In the genomic region with DNA sequence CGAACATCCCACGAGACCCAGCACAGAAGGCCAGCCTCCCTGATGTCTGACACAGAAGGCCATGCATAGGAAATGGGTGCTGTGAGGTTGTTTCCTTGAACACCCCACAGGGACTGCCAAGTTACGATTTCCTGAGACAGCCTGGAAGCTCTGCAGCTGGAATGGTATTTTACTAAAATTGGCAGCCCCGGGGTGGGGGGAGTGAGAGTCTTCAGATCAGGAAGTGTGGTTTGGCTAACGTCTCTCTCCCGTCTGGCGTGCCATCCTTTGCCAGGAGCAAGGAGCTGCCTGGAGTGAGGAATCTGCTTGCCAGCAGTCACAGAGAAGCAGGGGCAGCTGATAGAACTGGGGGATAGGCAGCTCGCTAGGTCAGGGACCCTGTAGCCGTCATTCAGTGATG, we compare ENCODE assay signal across 7 mouse cellular contexts. TPM values are rescaled to one million over a fixed set of nuclear protein-coding genes. Genes with fewer than 3 reads are reported as not detected.
A peak's percentile ranks its signal among the peaks of the same experiment; 100 is the strongest.
DNase-seq lines count a peak whose midpoint lies in the region; ATAC-seq lines count a peak whose summit lies in the region.

No protein-coding gene starts in this region.

- H3K27ac ChIP-seq in heart, embryonic 14.5 days (replicated peaks in 1 of 2; ENCODE audit: control insufficient read depth in 1 of 2, insufficient read depth in 1 of 2, low read depth in 2 of 2, low read length in 2 of 2) = no peak overlapping the region

- H3K36me3 ChIP-seq in heart, embryonic 14.5 days (ENCODE audit: control insufficient read depth, insufficient read depth, low read length) = no peaks in the 10 kb centered on the region

- H3K4me1 ChIP-seq in heart, embryonic 14.5 days (ENCODE audit: control insufficient read depth in 2 of 2, insufficient read depth in 2 of 2, low read length in 2 of 2) = peaks cover 4 to 8% of the 10 kb centered on the region in 2 experiments; a peak in 3 of 4 replicates

- no peak overlapping the region for H3K4me3 ChIP-seq in heart, embryonic 14.5 days (ENCODE audit: control insufficient read depth in 1 of 2, insufficient read depth in 1 of 2, low read depth in 1 of 2, low read length in 2 of 2)

- no peaks in the 10 kb centered on the region for H3K27me3 ChIP-seq in heart, embryonic 14.5 days (ENCODE audit: control insufficient read depth, insufficient read depth, low read length)

- peak; percentile 4 to 15 for DNase-seq in spleen, postnatal 36 days (ENCODE audit: low spot score in 2 of 2)
- DNase-seq in spleen, postnatal 4 days (ENCODE audit: low spot score in 2 of 2) = no peak
- peak; percentile 94 to 95 for DNase-seq in cerebellum, postnatal 25 days
- peak; percentile 64 to 74 for DNase-seq in layer of hippocampus, postnatal 36 days
- DNase-seq in right cerebral cortex, postnatal 25 days = peak; percentile 74
- DNase-seq in thymus, postnatal 0 days (ENCODE audit: low spot score) = no peak

- H3K4me2 ChIP-seq in heart, embryonic 14.5 days (ENCODE audit: low read length) = peak overlapping the region; percentile 24; the same call in 1 of the 2 replicates

- WGBS in heart, embryonic 14.5 days = 14% methylated on average over 9 of the region's 9 CpGs

- no peak for ATAC-seq in heart, embryonic 14.5 days (ENCODE audit: insufficient number of reproducible peaks, insufficient read depth, low FRiP score, low read depth)

- H3K9me3 ChIP-seq in heart, embryonic 14.5 days (ENCODE audit: control insufficient read depth, low read length) = no peaks in the 10 kb centered on the region

- H3K9ac ChIP-seq in heart, embryonic 14.5 days (ENCODE audit: low read length) = no peak overlapping the region

RNA-seq across cellular contexts. Expression of a gene that starts 2.4 kb away (rescaled TPM):
- polyA plus RNA-seq in heart, embryonic 14.5 days (2014; fragmentation: Nextera tagmentation; extraction: Ambion mirVana) = not detected in 2 replicates
- under 1 TPM; 0.40 to 0.53 TPM for total RNA-seq in layer of hippocampus, postnatal 36 days (2021)
- 0.09 and 0.10 TPM in 2 replicates for polyA plus RNA-seq in thymus, postnatal 0 days (2015; fragmentation: Nextera tagmentation; extraction: Ambion mirVana)

RNA-seq across cellular contexts. Expression of a gene that starts 45.8 kb away (rescaled TPM):
- 55.0 and 58.9 TPM in 2 replicates for polyA plus RNA-seq in heart, embryonic 14.5 days (2014; fragmentation: Nextera tagmentation; extraction: Ambion mirVana)
- total RNA-seq in layer of hippocampus, postnatal 36 days (2021) = 10 to 100 TPM; 73.1 to 78.6 TPM
- polyA plus RNA-seq in thymus, postnatal 0 days (2015; fragmentation: Nextera tagmentation; extraction: Ambion mirVana) = 66.7 and 75.0 TPM in 2 replicates

Comparison
In these comparisons a context has a peak if more than half of its experiments do, and no peak if none do; other contexts are left out.
1. DNase-seq: peak in spleen, postnatal 36 days (2 of 2), cerebellum, postnatal 25 days (2 of 2), layer of hippocampus, postnatal 36 days (2 of 2) and right cerebral cortex, postnatal 25 days (single experiment); none in spleen, postnatal 4 days (0 of 2) and thymus, postnatal 0 days (single experiment).